Mouse (Mus musculus) myocyte (in vitro differentiated cells): ENCODE results near the gene Mrtfb. TPM values are rescaled to one million over a fixed set of nuclear protein-coding genes. Genes with fewer than 3 reads are reported as not detected.

Experiments
- H3K27me3 ChIP-seq: one replicate; pipeline ENCODE4 v1.6.1; 2011; ENCODE audit not compliant: control insufficient read depth, insufficient read depth, insufficient read length
- H3K36me3 ChIP-seq: one replicate; pipeline ENCODE4 v1.6.1; 2011; ENCODE audit not compliant: control insufficient read depth, insufficient read depth
- H3K4me2 ChIP-seq: one replicate; pipeline ENCODE4 v1.6.1; 2011; ENCODE audit warnings: low read depth, control low read depth
- H3K4me3 ChIP-seq: one replicate; pipeline ENCODE4 v1.5.1; 2011; ENCODE audit warnings: mild to moderate bottlenecking, control low read depth, moderate library complexity
- H3K79me2 ChIP-seq: one replicate; pipeline ENCODE4 v1.6.1; 2011; ENCODE audit not compliant: control insufficient read depth, insufficient read depth
- H3ac ChIP-seq: one replicate; pipeline ENCODE4 v1.6.1; 2011; ENCODE audit not compliant: control insufficient read depth, insufficient read length
- CEBPB ChIP-seq: IDR thresholded peaks from 2 replicates; pipeline ENCODE4 v1.6.1; 2011; ENCODE audit warnings: mild to moderate bottlenecking, moderate library complexity; ENCODE audit not compliant: poor library complexity, insufficient read depth, severe bottlenecking
- E2F4 ChIP-seq: IDR thresholded peaks from one replicate; pipeline ENCODE4 v1.6.1; 2011; ENCODE audit warnings: mild to moderate bottlenecking, control low read depth, moderate library complexity; ENCODE audit not compliant: insufficient read depth
- MAX ChIP-seq: IDR thresholded peaks from one replicate; pipeline ENCODE4 v1.6.1; 2011; ENCODE audit warnings: low read depth, mild to moderate bottlenecking, control low read depth
- MYOD1 ChIP-seq, 3 experiments: IDR thresholded peaks; one replicate each; pipeline ENCODE4 v1.6.1; 2011; ENCODE audit warnings: control low read depth in 2 of 3, low read depth in 2 of 3, mild to moderate bottlenecking in 2 of 3, moderate library complexity in 1 of 3; ENCODE audit not compliant: insufficient read length in 2 of 3, control insufficient read depth in 1 of 3
- MYOG ChIP-seq, 3 experiments: IDR thresholded peaks; one replicate each; pipeline ENCODE4 v1.6.1; 2011; ENCODE audit warnings: control low read depth in 2 of 3, low read depth in 2 of 3, mild to moderate bottlenecking in 2 of 3; ENCODE audit not compliant: insufficient read length in 2 of 3, control insufficient read depth in 1 of 3, insufficient read depth in 1 of 3
- POLR2A ChIP-seq: IDR thresholded peaks from one replicate; pipeline ENCODE4 v1.6.1; 2011; ENCODE audit warnings: low read depth, mild to moderate bottlenecking, control low read depth, moderate library complexity; ENCODE audit not compliant: insufficient read length
- POLR2AphosphoS2 ChIP-seq: IDR thresholded peaks from one replicate; pipeline ENCODE4 v1.6.1; 2011; ENCODE audit warnings: low read depth, control low read depth; ENCODE audit not compliant: insufficient read length
- REST ChIP-seq: IDR thresholded peaks from one replicate; pipeline ENCODE4 v1.6.1; 2011; ENCODE audit warnings: mild to moderate bottlenecking, control low read depth, moderate library complexity; ENCODE audit not compliant: insufficient read depth, insufficient read length
- SRF ChIP-seq: IDR thresholded peaks from one replicate; pipeline ENCODE4 v1.6.1; 2011; ENCODE audit warnings: low read depth; ENCODE audit not compliant: control insufficient read depth, insufficient read length
- TCF12 ChIP-seq: IDR thresholded peaks from one replicate; pipeline ENCODE4 v1.6.1; 2011; ENCODE audit warnings: mild to moderate bottlenecking, control low read depth; ENCODE audit not compliant: poor library complexity, insufficient read depth, severe bottlenecking
- TCF3 ChIP-seq: IDR thresholded peaks from one replicate; pipeline ENCODE4 v1.6.1; 2011; ENCODE audit warnings: low read depth, control low read depth; ENCODE audit not compliant: insufficient read length
- USF1 ChIP-seq: IDR thresholded peaks from one replicate; pipeline ENCODE4 v1.6.1; 2011; ENCODE audit warnings: low read depth, mild to moderate bottlenecking, control low read depth, moderate library complexity
- polyA plus RNA-seq: library from polyadenylated mRNA; unstranded; fragments of >200 nt; fragmentation: generic; extraction: Trizol; gene quantifications from one replicate; pipeline ENCODE4 v1.2.1, GENCODE M21; 2012; ENCODE audit warnings: missing spikeins

Gene Mrtfb
- polyA plus RNA-seq, 1 experiment, result 5.2 TPM

- no peak overlapping the region for H3K4me2 ChIP-seq
- no peak overlapping the region for H3ac ChIP-seq
- H3K36me3 ChIP-seq, result peaks cover 21% of the 10 kb centered on the region
- TF ChIP-seq REST, result no peak
- no peak for TF ChIP-seq E2F4
- TF ChIP-seq SRF, result no peak
- TF ChIP-seq TCF3, result no peak
- no peak for TF ChIP-seq MYOG (IDR thresholded peaks at IDR 0.05; ENCODE audit: control insufficient read depth in 1 of 3, insufficient read depth in 1 of 3, insufficient read length in 2 of 3, low read depth in 2 of 3)
- no peak for TF ChIP-seq POLR2A
- no peak for TF ChIP-seq POLR2AphosphoS2
- no peak for TF ChIP-seq MYOD1 (IDR thresholded peaks at IDR 0.05; ENCODE audit: control insufficient read depth in 1 of 3, insufficient read length in 2 of 3, low read depth in 2 of 3)
- TF ChIP-seq CEBPB, result no peak
- no peak overlapping the region for H3K4me3 ChIP-seq
- no peaks in the 10 kb centered on the region for H3K27me3 ChIP-seq
- H3K79me2 ChIP-seq, result no peaks in the 10 kb centered on the region
Measured at GRCm38 (mm10) chr16:13381771-13382170, 125.5 kb downstream of the Mrtfb start.

- H3K79me2 ChIP-seq, result no peaks in the 10 kb centered on the region
- H3ac ChIP-seq, result no peak overlapping the region
- H3K4me2 ChIP-seq, result no peak overlapping the region
- no peaks in the 10 kb centered on the region for H3K27me3 ChIP-seq
- TF ChIP-seq MYOD1 (IDR thresholded peaks at IDR 0.05; ENCODE audit: control insufficient read depth in 1 of 3, insufficient read length in 2 of 3, low read depth in 2 of 3) (no peak), MYOG (IDR thresholded peaks at IDR 0.05; ENCODE audit: control insufficient read depth in 1 of 3, insufficient read depth in 1 of 3, insufficient read length in 2 of 3, low read depth in 2 of 3) (peak in 1 of 3 experiments; percentile 12)
- H3K36me3 ChIP-seq, result peaks cover 28% of the 10 kb centered on the region
- H3K4me3 ChIP-seq, result no peak overlapping the region
Measured at GRCm38 (mm10) chr16:13387306-13387705, 131.0 kb downstream of the Mrtfb start.

- TF ChIP-seq MYOG (IDR thresholded peaks at IDR 0.05; ENCODE audit: control insufficient read depth in 1 of 3, insufficient read depth in 1 of 3, insufficient read length in 2 of 3, low read depth in 2 of 3), result no peak
- TF ChIP-seq MAX, result no peak
- no peak for TF ChIP-seq TCF3
- no peak for TF ChIP-seq TCF12
- TF ChIP-seq USF1, result no peak
- TF ChIP-seq SRF, result no peak
- TF ChIP-seq E2F4, result no peak
- TF ChIP-seq REST, result no peak
- TF ChIP-seq MYOD1 (IDR thresholded peaks at IDR 0.05; ENCODE audit: control insufficient read depth in 1 of 3, insufficient read length in 2 of 3, low read depth in 2 of 3), result no peak
- no peak for TF ChIP-seq POLR2AphosphoS2
- no peak for TF ChIP-seq POLR2A
- TF ChIP-seq CEBPB, result no peak
- Histone ChIP-seq H3K79me2 (no peaks in the 10 kb centered on the region), H3K27me3 (no peaks in the 10 kb centered on the region), H3K36me3 (peaks cover 32% of the 10 kb centered on the region), H3ac (no peak overlapping the region), H3K4me3 (no peak overlapping the region), H3K4me2 (no peak overlapping the region)
Measured at GRCm38 (mm10) chr16:13400375-13400774, 144.1 kb downstream of the Mrtfb start.

GRCm38 (mm10) chr16:13401591-13401990 lies 145.3 kb downstream of the Mrtfb start:
- Histone ChIP-seq H3K36me3 (peaks cover 22% of the 10 kb centered on the region), H3K4me3 (no peak overlapping the region), H3K4me2 (no peak overlapping the region), H3ac (no peak overlapping the region), H3K79me2 (no peaks in the 10 kb centered on the region), H3K27me3 (no peaks in the 10 kb centered on the region)
- TF ChIP-seq MYOG (IDR thresholded peaks at IDR 0.05; ENCODE audit: control insufficient read depth in 1 of 3, insufficient read depth in 1 of 3, insufficient read length in 2 of 3, low read depth in 2 of 3) (no peak), POLR2AphosphoS2 (no peak), MAX (no peak), MYOD1 (IDR thresholded peaks at IDR 0.05; ENCODE audit: control insufficient read depth in 1 of 3, insufficient read length in 2 of 3, low read depth in 2 of 3) (no peak), REST (no peak)

GRCm38 (mm10) chr16:13404656-13405055 lies 148.4 kb downstream of the Mrtfb start:
- no peak overlapping the region for H3ac ChIP-seq
- no peak for TF ChIP-seq TCF3
- TF ChIP-seq SRF, result no peak
- no peak for TF ChIP-seq MAX
- no peak for TF ChIP-seq USF1
- no peak for TF ChIP-seq MYOD1 (IDR thresholded peaks at IDR 0.05; ENCODE audit: control insufficient read depth in 1 of 3, insufficient read length in 2 of 3, low read depth in 2 of 3)
- TF ChIP-seq TCF12, result no peak
- no peak for TF ChIP-seq POLR2AphosphoS2
- TF ChIP-seq POLR2A, result no peak
- peaks cover 27% of the 10 kb centered on the region for H3K36me3 ChIP-seq
- no peaks in the 10 kb centered on the region for H3K79me2 ChIP-seq
- H3K27me3 ChIP-seq, result no peaks in the 10 kb centered on the region
- H3K4me2 ChIP-seq, result no peak overlapping the region
- H3K4me3 ChIP-seq, result no peak overlapping the region
